Mouse (Mus musculus) B cell, adult 62 days (primary cell): Measurements from ENCODE around the gene Adm. TPM values are rescaled to one million over a fixed set of nuclear protein-coding genes. Genes with fewer than 3 reads are reported as not detected.

Experiments
- total RNA-seq: library from RNA; stranded (reverse); gene quantifications from 4 replicates; pipeline ENCODE4 v1.2.4, GENCODE M21; 2023

The Adm gene
- 2.4 to 4.0 TPM (median 3.4 TPM) in 4 replicates for total RNA-seq

GRCm38 (mm10) chr7:110627486-110628272, at the start of gene Adm:
Adm (plus strand) TSS chr7:110627661.

GRCm38 (mm10) chr7:110614133-110615063, 13.1 kb upstream of the Adm start, which contains the start of gene Sbf2:
Sbf2 (minus strand) TSS chr7:110614922.

Other genes with a start within 250 kb of the Adm start
- gene Sbf2, start 12.7 kb upstream of the Adm start, total RNA-seq: 10.3 to 12.6 TPM (median 11.7 TPM) in 4 replicates
- 15.9 to 18.4 TPM (median 16.5 TPM) in 4 replicates for gene Ampd3, start 140.5 kb downstream of the Adm start, total RNA-seq
- gene Rnf141, start 216.8 kb downstream of the Adm start, total RNA-seq: 25.4 to 31.5 TPM (median 29.3 TPM) in 4 replicates
- gene Lyve1, start 235.6 kb downstream of the Adm start, total RNA-seq: not detected in 4 replicates